Mouse (Mus musculus) heart, adult 8-10 months (tissue): ENCODE data around the gene Ppp3cb. TPM values are rescaled to one million over a fixed set of nuclear protein-coding genes. Genes with fewer than 3 reads are reported as not detected.

Experiments
- DNase-seq: peaks from one replicate; pipeline ENCODE4 v3.0.0; 2022; ENCODE audit warnings: low spot score
- total RNA-seq, 4 experiments: library from RNA; stranded (reverse); gene quantifications; 2 replicates each; pipeline ENCODE4 v1.2.4; 2022

Gene Ppp3cb
- total RNA-seq, 4 experiments from 2014 or later: 64.5 to 69.8 (median 69.3) TPM

- no peak for DNase-seq
Observed at GRCm38 (mm10) chr14:20480195-20480579, 66.2 kb downstream of the Ppp3cb start.

- DNase-seq: peak; percentile 79
Observed at GRCm38 (mm10) chr14:20479291-20480194, 66.8 kb downstream of the Ppp3cb start, which contains the start of gene Anxa7. Anxa7 (minus strand) TSS chr14:20480133.

- DNase-seq: peak; percentile 82
Observed at GRCm38 (mm10) chr14:20478801-20479200, 67.6 kb downstream of the Ppp3cb start.

DNA sequence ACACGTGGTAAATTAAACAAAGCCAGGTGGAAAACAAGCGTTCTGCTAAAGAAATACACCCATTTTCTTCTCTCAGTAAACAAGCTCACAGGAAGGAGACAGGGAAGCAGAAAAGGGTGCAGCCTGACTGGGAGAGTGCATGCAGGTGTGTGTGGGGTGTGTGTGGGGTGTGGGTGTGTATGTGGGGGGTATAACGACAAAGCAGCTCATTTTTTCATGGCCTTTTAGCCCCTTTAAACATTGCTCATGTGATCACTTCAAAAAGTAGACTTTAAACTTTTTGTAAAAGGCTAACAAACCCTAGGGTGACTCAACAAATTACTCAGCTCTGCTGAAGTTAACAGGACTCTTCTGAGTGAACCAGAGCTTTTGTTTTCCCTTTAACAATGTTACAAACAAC, 68.0 kb downstream of the Ppp3cb start:
- no peak for DNase-seq

- DNase-seq: no peak
Observed at GRCm38 (mm10) chr14:20477261-20478025, 68.9 kb downstream of the Ppp3cb start.

DNA sequence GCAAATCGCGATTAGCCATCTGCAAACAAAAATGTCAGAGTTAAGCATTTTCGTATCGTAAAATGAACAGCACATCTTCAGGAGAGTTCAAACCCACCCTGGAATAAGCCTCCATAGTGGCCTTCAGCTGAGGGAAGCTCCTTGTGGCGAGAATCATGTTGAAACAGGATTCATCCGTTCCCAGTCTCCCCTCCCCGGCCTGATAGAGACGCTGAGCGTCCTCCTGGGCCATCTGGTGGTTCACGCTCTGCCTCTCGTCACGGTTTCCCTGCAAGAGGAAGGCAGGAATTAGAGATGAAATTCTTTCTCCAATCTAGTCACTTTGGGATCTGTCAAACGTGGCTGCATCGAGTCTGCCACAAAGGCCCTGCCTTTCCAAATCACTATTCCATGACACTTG, 86.2 kb downstream of the Ppp3cb start:
- no peak for DNase-seq

GRCm38 (mm10) chr14:20458378-20458777, 88.0 kb downstream of the Ppp3cb start:
- no peak for DNase-seq

- no peak for DNase-seq
Observed at GRCm38 (mm10) chr14:20452929-20453328, 93.4 kb downstream of the Ppp3cb start.

GRCm38 (mm10) chr14:20451765-20452331, 94.5 kb downstream of the Ppp3cb start, which contains the start of gene Cfap70:
Cfap70 (minus strand) TSS chr14:20452226.
- peak; percentile 32 for DNase-seq

DNA sequence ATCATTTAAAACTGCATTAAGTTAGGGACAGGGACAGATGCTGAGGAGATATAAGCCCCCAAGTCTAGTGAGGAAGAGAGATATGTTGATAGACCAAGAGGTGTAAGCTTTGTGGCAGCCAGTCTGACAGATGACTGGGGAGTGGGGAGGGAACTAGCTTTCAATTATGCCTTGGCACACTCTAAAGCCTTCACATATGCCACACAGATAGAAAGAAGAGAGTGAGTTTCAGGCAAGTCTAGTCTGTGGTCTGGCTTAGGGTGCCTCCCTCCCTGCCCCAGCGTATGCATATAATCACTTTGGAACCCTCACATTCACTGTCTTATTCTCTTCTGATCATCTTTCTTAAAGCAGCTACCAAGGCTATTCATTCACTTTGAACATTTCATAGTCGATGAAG, 95.1 kb downstream of the Ppp3cb start:
- DNase-seq: no peak

Other genes starting within 250 kb of the Ppp3cb start
- gene Ecd, start 198.5 kb downstream of the Ppp3cb start, total RNA-seq: 10 to 100 TPM; 38.3 to 42.0 (median 39.9) TPM
- 10 to 100 TPM; 30.1 to 32.7 (median 30.5) TPM for gene Fam149b, start 198.4 kb downstream of the Ppp3cb start, total RNA-seq
- 10 to 100 TPM; 10.7 to 13.7 (median 12.1) TPM for gene Dnajc9, start 157.7 kb downstream of the Ppp3cb start, total RNA-seq
- gene Mrps16, start 152.9 kb downstream of the Ppp3cb start, total RNA-seq: 10 to 100 TPM; 75.0 to 83.1 (median 78.0) TPM
- gene Cfap70, start 94.3 kb downstream of the Ppp3cb start, total RNA-seq: not detected
- gene Anxa7, start 66.4 kb downstream of the Ppp3cb start, total RNA-seq: 10 to 100 TPM; 49.3 to 61.6 (median 56.0) TPM
- under 1 TPM; 0.31 to 0.65 (median 0.38) TPM for gene Mss51, start 49.7 kb downstream of the Ppp3cb start, total RNA-seq
- 10 to 100 TPM; 11.3 to 26.0 (median 18.6) TPM for gene Usp54, start 94.5 kb upstream of the Ppp3cb start, total RNA-seq
- 1 to 10 TPM; 1.1 to 1.6 (median 1.4) TPM for gene Myoz1, start 110.0 kb upstream of the Ppp3cb start, total RNA-seq
- 100 to 1,000 TPM; 120 to 148 (median 126) TPM for gene Synpo2l, start 121.8 kb upstream of the Ppp3cb start, total RNA-seq
- gene Sec24c, start 127.7 kb upstream of the Ppp3cb start, total RNA-seq: 100 to 1,000 TPM in 3 of 4 experiments, 10 to 100 TPM in 1; 97.9 to 110 (median 103) TPM
- 1 to 10 TPM; 4.2 to 4.9 (median 4.6) TPM for gene Fut11, start 148.4 kb upstream of the Ppp3cb start, total RNA-seq
- 100 to 1,000 TPM; 110 to 126 (median 118) TPM for gene Chchd1, start 156.4 kb upstream of the Ppp3cb start, total RNA-seq
- 10 to 100 TPM; 38.7 to 47.0 (median 43.1) TPM for gene Zswim8, start 161.0 kb upstream of the Ppp3cb start, total RNA-seq
- gene Ndst2, start 188.0 kb upstream of the Ppp3cb start, total RNA-seq: 10 to 100 TPM in 1 of 4 experiments, 1 to 10 TPM in 3; 7.1 to 10.6 (median 9.9) TPM
- gene Camk2g, start 247.5 kb upstream of the Ppp3cb start, total RNA-seq: 10 to 100 TPM; 47.2 to 73.5 (median 58.4) TPM